Mouse (Mus musculus): Measurements from ENCODE around the gene 1700029H14Rik. TPM values are rescaled to one million over a fixed set of nuclear protein-coding genes. Genes with fewer than 3 reads are reported as not detected.

Gene 1700029H14Rik
- polyA plus RNA-seq, 1 experiment from 2014 or later = not detected

DNA sequence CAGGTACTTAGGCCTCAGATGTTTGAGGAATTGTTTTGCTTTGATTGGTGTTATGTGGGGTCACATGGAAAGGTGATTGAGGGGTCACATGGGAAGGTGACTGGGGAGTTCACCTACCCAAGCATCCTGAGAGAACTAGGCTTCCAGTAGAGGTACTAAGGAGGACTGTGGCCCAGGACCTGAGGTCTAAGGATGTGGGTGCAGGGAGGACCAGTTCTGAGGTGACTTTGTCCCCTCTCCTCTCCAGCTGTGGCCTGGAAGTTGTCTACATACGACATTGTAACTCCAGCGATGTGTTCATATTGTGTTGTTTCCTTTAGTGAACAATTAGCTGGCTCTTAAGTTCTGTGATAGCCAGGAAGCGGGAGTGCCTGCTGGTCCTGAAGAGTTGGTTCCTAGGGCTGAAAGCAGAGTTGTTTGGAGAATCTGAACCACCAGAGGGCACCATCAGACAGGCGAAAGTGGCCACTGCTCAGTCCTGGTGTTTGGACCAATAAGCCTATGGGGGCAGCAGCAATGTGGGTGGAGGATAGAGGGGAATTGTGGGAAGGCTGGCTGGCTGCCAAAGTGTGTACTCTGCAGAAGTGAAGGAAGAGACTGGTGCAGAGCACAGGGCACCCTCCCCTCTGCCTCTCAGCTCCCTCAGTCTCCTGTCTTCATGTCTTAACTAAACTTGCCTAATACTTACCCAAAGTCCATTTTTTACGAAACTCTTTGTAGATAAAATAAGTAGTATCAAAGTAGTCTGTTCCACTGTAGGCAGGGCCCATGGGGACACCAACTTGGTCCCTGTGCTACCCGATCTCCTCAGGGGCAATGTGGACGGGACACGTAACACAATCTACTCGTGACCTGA is 11.3 kb downstream of the 1700029H14Rik start:
- ATAC-seq (replicated peaks; ENCODE audit: low FRiP score, low read depth) (peak; percentile 84), DNase-seq (ENCODE audit: low spot score) (peak; percentile 98)
- Histone ChIP-seq H3K27ac (no peak overlapping the region), H3K27me3 (ENCODE audit: insufficient read depth, low read length) (no peaks in the 10 kb centered on the region), H3K4me3 (replicated peaks; ENCODE audit: low read depth, low read length) (no peak overlapping the region), H3K36me3 (ENCODE audit: insufficient read depth, low read length) (no peaks in the 10 kb centered on the region), H3K4me2 (ENCODE audit: low read length) (no peak overlapping the region), H3K9me3 (replicated peaks; ENCODE audit: low read length) (no peaks in the 10 kb centered on the region), H3K9ac (ENCODE audit: low read depth, low read length) (no peak overlapping the region), H3K4me1 (replicated peaks; ENCODE audit: insufficient read depth, low read length) (no peaks in the 10 kb centered on the region)
- peak; percentile 96 for TF ChIP-seq CTCF (IDR thresholded peaks at IDR 0.05; ENCODE audit: low read depth)
- 44% methylated on average over 9 of the region's 9 CpGs for WGBS

GRCm38 (mm10) chr8:13548831-13549230 is 13.4 kb downstream of the 1700029H14Rik start:
- no peak overlapping the region for H3K27ac ChIP-seq
- 41% methylated on average over 9 of the region's 9 CpGs for WGBS
- DNase-seq (ENCODE audit: low spot score) = peak; percentile 39

GRCm38 (mm10) chr8:13548235-13548634 is 14.0 kb downstream of the 1700029H14Rik start:
- DNase-seq (ENCODE audit: low spot score) (peak; percentile 81), ATAC-seq (replicated peaks; ENCODE audit: low FRiP score, low read depth) (no peak)
- H3K27me3 ChIP-seq (ENCODE audit: insufficient read depth, low read length) = no peaks in the 10 kb centered on the region
- H3K9ac ChIP-seq (ENCODE audit: low read depth, low read length) = no peak overlapping the region
- H3K4me3 ChIP-seq (replicated peaks; ENCODE audit: low read depth, low read length) = no peak overlapping the region
- no peaks in the 10 kb centered on the region for H3K4me1 ChIP-seq (replicated peaks; ENCODE audit: insufficient read depth, low read length)
- no peak overlapping the region for H3K4me2 ChIP-seq (ENCODE audit: low read length)
- no peak overlapping the region for H3K27ac ChIP-seq
- TF ChIP-seq CTCF (IDR thresholded peaks at IDR 0.05; ENCODE audit: low read depth) = peak; percentile 81
- no peaks in the 10 kb centered on the region for H3K36me3 ChIP-seq (ENCODE audit: insufficient read depth, low read length)
- no peaks in the 10 kb centered on the region; the same call in 1 of the 2 replicates for H3K9me3 ChIP-seq (replicated peaks; ENCODE audit: low read length)
- WGBS = 22% methylated on average over 4 of the region's 4 CpGs

More at GRCm38 (mm10) chr8:13548831-13549230, 13.4 kb downstream of the 1700029H14Rik start:
- no peak overlapping the region for H3K4me2 ChIP-seq (ENCODE audit: low read length)
- no peaks in the 10 kb centered on the region for H3K27me3 ChIP-seq (ENCODE audit: insufficient read depth, low read length)
- ATAC-seq (replicated peaks; ENCODE audit: low FRiP score, low read depth) = no peak
- H3K4me3 ChIP-seq (replicated peaks; ENCODE audit: low read depth, low read length) = no peak overlapping the region
- no peaks in the 10 kb centered on the region for H3K36me3 ChIP-seq (ENCODE audit: insufficient read depth, low read length)
- H3K9me3 ChIP-seq (replicated peaks; ENCODE audit: low read length) = no peaks in the 10 kb centered on the region; the same call in 1 of the 2 replicates
- H3K9ac ChIP-seq (ENCODE audit: low read depth, low read length) = no peak overlapping the region
- no peaks in the 10 kb centered on the region for H3K4me1 ChIP-seq (replicated peaks; ENCODE audit: insufficient read depth, low read length)
- TF ChIP-seq CTCF (IDR thresholded peaks at IDR 0.05; ENCODE audit: low read depth) = no peak

GRCm38 (mm10) chr8:13546421-13546820 is 15.8 kb downstream of the 1700029H14Rik start:
- ATAC-seq (replicated peaks; ENCODE audit: low FRiP score, low read depth) (no peak), DNase-seq (ENCODE audit: low spot score) (no peak)
- H3K9me3 ChIP-seq (replicated peaks; ENCODE audit: low read length) = no peaks in the 10 kb centered on the region; the same call in 1 of the 2 replicates
- H3K4me2 ChIP-seq (ENCODE audit: low read length) = no peak overlapping the region
- H3K4me1 ChIP-seq (replicated peaks; ENCODE audit: insufficient read depth, low read length) = no peaks in the 10 kb centered on the region
- H3K27ac ChIP-seq = no peak overlapping the region
- TF ChIP-seq CTCF (IDR thresholded peaks at IDR 0.05; ENCODE audit: low read depth) = no peak
- WGBS = 86% methylated on average over 4 of the region's 4 CpGs
- H3K27me3 ChIP-seq (ENCODE audit: insufficient read depth, low read length) = no peaks in the 10 kb centered on the region
- H3K36me3 ChIP-seq (ENCODE audit: insufficient read depth, low read length) = no peaks in the 10 kb centered on the region
- H3K9ac ChIP-seq (ENCODE audit: low read depth, low read length) = no peak overlapping the region
- H3K4me3 ChIP-seq (replicated peaks; ENCODE audit: low read depth, low read length) = no peak overlapping the region

DNA sequence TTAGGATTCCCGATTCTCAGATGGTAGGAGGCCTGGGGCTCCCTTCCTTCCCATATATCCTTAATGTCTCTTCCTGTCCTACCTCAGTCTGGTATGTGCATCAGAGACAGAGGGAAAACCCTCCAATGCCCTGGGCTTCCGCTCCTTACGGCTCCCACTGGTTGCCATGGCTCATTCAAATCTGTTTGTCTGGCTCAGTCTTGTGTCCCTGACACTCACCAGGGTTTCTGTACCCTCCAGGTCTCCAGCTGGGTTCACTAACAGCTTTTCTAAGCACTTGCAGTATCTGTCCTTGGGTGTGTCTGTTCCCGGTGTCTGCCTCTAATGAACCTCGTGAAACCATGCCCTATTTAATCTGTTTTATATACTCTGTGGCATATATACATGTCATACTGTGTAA is 20.7 kb downstream of the 1700029H14Rik start:
- no peak for TF ChIP-seq CTCF (IDR thresholded peaks at IDR 0.05; ENCODE audit: low read depth)
- H3K36me3 ChIP-seq (ENCODE audit: insufficient read depth, low read length) = no peaks in the 10 kb centered on the region
- no peak overlapping the region for H3K4me2 ChIP-seq (ENCODE audit: low read length)
- WGBS = 71% methylated on average over 5 of the region's 5 CpGs
- no peak overlapping the region for H3K27ac ChIP-seq
- H3K4me1 ChIP-seq (replicated peaks; ENCODE audit: insufficient read depth, low read length) = no peaks in the 10 kb centered on the region
- H3K4me3 ChIP-seq (replicated peaks; ENCODE audit: low read depth, low read length) = no peak overlapping the region
- no peak for DNase-seq (ENCODE audit: low spot score)
- H3K27me3 ChIP-seq (ENCODE audit: insufficient read depth, low read length) = no peaks in the 10 kb centered on the region
- no peak for ATAC-seq (replicated peaks; ENCODE audit: low FRiP score, low read depth)
- no peak overlapping the region for H3K9ac ChIP-seq (ENCODE audit: low read depth, low read length)
- no peaks in the 10 kb centered on the region; the same call in 1 of the 2 replicates for H3K9me3 ChIP-seq (replicated peaks; ENCODE audit: low read length)

- DNase-seq (ENCODE audit: low spot score) (no peak), ATAC-seq (replicated peaks; ENCODE audit: low FRiP score, low read depth) (no peak)
- H3K27me3 ChIP-seq (ENCODE audit: insufficient read depth, low read length) = no peaks in the 10 kb centered on the region
- H3K4me2 ChIP-seq (ENCODE audit: low read length) = no peak overlapping the region
- no peak overlapping the region for H3K4me3 ChIP-seq (replicated peaks; ENCODE audit: low read depth, low read length)
- WGBS = 80% methylated on average over 5 of the region's 5 CpGs
- no peaks in the 10 kb centered on the region; the same call in 1 of the 2 replicates for H3K9me3 ChIP-seq (replicated peaks; ENCODE audit: low read length)
- no peak overlapping the region for H3K27ac ChIP-seq
- no peak for TF ChIP-seq CTCF (IDR thresholded peaks at IDR 0.05; ENCODE audit: low read depth)
- H3K9ac ChIP-seq (ENCODE audit: low read depth, low read length) = no peak overlapping the region
- no peaks in the 10 kb centered on the region for H3K36me3 ChIP-seq (ENCODE audit: insufficient read depth, low read length)
- no peaks in the 10 kb centered on the region for H3K4me1 ChIP-seq (replicated peaks; ENCODE audit: insufficient read depth, low read length)
Measured at GRCm38 (mm10) chr8:13540122-13540521, 22.1 kb downstream of the 1700029H14Rik start.
